Mouse (Mus musculus) layer of hippocampus, postnatal 10 days (tissue): ENCODE results near the gene Dact3. TPM values are rescaled to one million over a fixed set of nuclear protein-coding genes. Genes with fewer than 3 reads are reported as not detected.

Source experiments
- DNase-seq, 2 experiments: peaks; one replicate each; pipeline ENCODE4 v3.0.0; 2021; ENCODE audit warnings: low spot score in 2 of 2
- total RNA-seq, 2 experiments: library from RNA; stranded (reverse); gene quantifications; 2 replicates each; pipeline ENCODE4 v1.2.3; 2021

The Dact3 gene
- total RNA-seq, 2 experiments from 2014 or later = 95.0 to 96.3 TPM

- peak; percentile 87 to 88 for DNase-seq
These were observed 16.7 kb downstream of the Dact3 start, which contains the start of gene Gng8 for GRCm38 (mm10) chr7:16891641-16892351. Gng8 (plus strand) TSS chr7:16891786.

- DNase-seq = no peak
These were observed 17.2 kb downstream of the Dact3 start for GRCm38 (mm10) chr7:16892352-16892730.

GRCm38 (mm10) chr7:16893612-16894011 lies 18.5 kb downstream of the Dact3 start:
- DNase-seq = no peak

- DNase-seq = no peak
These were observed 19.2 kb downstream of the Dact3 start for GRCm38 (mm10) chr7:16894279-16894678.

GRCm38 (mm10) chr7:16895000-16895399 lies 19.9 kb downstream of the Dact3 start:
- DNase-seq = peak; percentile 74 to 79

- DNase-seq = no peak
These were observed 20.4 kb downstream of the Dact3 start for GRCm38 (mm10) chr7:16895511-16895910.

- DNase-seq = no peak
These were observed 25.4 kb downstream of the Dact3 start for GRCm38 (mm10) chr7:16900526-16900925.

GRCm38 (mm10) chr7:16903439-16903955 lies 28.4 kb downstream of the Dact3 start:
- DNase-seq = no peak

- DNase-seq = no peak
These were observed 29.1 kb downstream of the Dact3 start for GRCm38 (mm10) chr7:16904120-16904675.

- no peak for DNase-seq
These were observed 30.4 kb downstream of the Dact3 start for GRCm38 (mm10) chr7:16905491-16906021.

- DNase-seq = no peak
These were observed 31.2 kb downstream of the Dact3 start, which contains the start of gene Ptgir for GRCm38 (mm10) chr7:16906281-16906680. Ptgir (plus strand) TSS chr7:16906490.

- no peak for DNase-seq
These were observed 31.9 kb downstream of the Dact3 start for GRCm38 (mm10) chr7:16906889-16907559.

GRCm38 (mm10) chr7:16907842-16908241 lies 32.7 kb downstream of the Dact3 start:
- DNase-seq = no peak

- no peak for DNase-seq
These were observed 33.2 kb downstream of the Dact3 start for GRCm38 (mm10) chr7:16908367-16908766.

GRCm38 (mm10) chr7:16908859-16909258 lies 33.7 kb downstream of the Dact3 start:
- DNase-seq = no peak

GRCm38 (mm10) chr7:16909909-16910308 lies 34.8 kb downstream of the Dact3 start:
- DNase-seq = no peak

- no peak for DNase-seq
These were observed 36.8 kb downstream of the Dact3 start for GRCm38 (mm10) chr7:16911904-16912303.

- DNase-seq = no peak
These were observed 37.2 kb downstream of the Dact3 start for GRCm38 (mm10) chr7:16912360-16912759.

- peak; percentile 82 to 85 for DNase-seq
These were observed 38.8 kb downstream of the Dact3 start for GRCm38 (mm10) chr7:16913806-16914452.

- no peak for DNase-seq
These were observed 39.6 kb downstream of the Dact3 start for GRCm38 (mm10) chr7:16914453-16915343.
